Mouse (Mus musculus): ENCODE measurements around the gene Defb6. TPM values are rescaled to one million over a fixed set of nuclear protein-coding genes. Genes with fewer than 3 reads are reported as not detected.

Defb6 gene
- polyA plus RNA-seq (2016; fragmentation: Nextera tagmentation; extraction: Ambion mirVana) = not detected in 2 replicates

DNA sequence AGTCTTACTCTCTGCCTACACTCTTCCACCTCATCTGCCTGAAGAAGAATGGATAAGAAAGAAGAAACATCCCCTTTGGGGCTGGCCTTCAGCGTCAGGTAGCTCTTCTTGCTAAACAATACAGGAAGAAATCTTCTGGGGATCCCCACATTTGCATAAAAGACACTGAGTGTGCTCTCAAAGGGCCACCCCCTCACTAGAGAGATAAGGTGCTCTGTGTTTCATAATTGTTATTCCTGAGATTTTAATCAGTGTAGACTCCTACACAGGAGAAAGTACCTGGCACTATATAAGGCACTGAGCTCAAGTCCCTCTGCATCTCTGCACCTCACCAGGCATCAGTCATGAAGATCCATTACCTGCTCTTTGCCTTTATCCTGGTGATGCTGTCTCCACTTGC, at the start of gene Defb6:
Gene Defb6, plus strand, starts transcription at position 318 of the 400 bp plus-strand sequence.
- Histone ChIP-seq H3K27ac (replicated peaks) (no peak within 1 kb of the TSS), H3K4me1 (no peaks in the 10 kb centered on the region), H3K27me3 (replicated peaks; ENCODE audit: low read depth, poor library complexity, severe bottlenecking) (no peaks in the 10 kb centered on the region), H3K9me3 (no peaks in the 10 kb centered on the region), H3K36me3 (replicated peaks) (no peaks in the 10 kb centered on the region), H3K4me3 (no peak within 1 kb of the TSS)
- DNase-seq (ENCODE audit: low spot score) = no peak
- 55% methylated on average over 1 of the region's 1 CpGs for WGBS

DNA sequence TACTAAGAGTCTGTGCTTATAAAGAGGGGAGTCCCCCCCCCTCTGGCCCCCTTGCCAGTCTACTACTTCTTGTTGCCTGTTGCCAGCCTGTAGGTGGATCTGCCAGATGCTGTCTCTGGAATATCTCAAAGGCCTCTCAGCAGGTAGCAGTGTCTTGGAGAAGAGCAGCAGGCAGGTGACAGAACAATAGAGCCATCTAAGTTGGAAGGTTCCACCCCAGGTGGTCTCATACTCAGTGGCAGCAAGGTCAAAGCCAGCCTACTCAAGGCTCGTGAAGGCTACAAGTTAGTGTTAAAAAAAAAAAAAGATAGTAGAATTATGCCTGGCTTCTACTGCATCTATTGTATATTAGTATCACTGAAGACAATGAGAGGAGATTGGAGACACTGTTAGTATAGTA, 12.8 kb downstream of the Defb6 start:
- no peaks in the 10 kb centered on the region for H3K9me3 ChIP-seq
- no peaks in the 10 kb centered on the region for H3K27me3 ChIP-seq (replicated peaks; ENCODE audit: low read depth, poor library complexity, severe bottlenecking)
- DNase-seq (ENCODE audit: low spot score) = no peak
- no peak overlapping the region for H3K27ac ChIP-seq (replicated peaks)
- no peak overlapping the region for H3K4me3 ChIP-seq
- no peaks in the 10 kb centered on the region for H3K36me3 ChIP-seq (replicated peaks)
- WGBS = 67% methylated on average over 1 of the region's 1 CpGs
- H3K4me1 ChIP-seq = no peaks in the 10 kb centered on the region

DNA sequence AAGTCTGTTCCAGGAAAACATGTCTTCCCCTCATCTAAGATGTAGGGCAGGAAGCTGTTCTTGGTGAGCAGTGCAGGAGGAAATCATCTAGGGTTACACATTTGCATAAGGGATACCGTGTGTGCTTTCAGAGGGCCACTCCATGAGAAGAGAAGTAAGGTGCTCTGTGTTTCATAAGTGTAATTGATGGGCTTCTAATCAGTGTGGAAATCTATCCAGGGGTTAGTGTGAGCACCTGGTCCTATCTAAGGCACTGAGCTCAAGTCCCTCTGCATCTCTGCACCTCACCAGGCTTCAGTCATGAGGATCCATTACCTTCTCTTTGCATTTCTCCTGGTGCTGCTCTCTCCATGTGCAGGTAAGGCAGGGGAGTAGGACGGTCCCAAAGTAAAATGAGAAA, 14.3 kb downstream of the Defb6 start, which contains the start of gene Defb46:
Gene Defb46, plus strand, starts transcription at position 301 of the 400 bp plus-strand sequence.
- H3K27ac ChIP-seq (replicated peaks) = no peak within 1 kb of the TSS
- no peaks in the 10 kb centered on the region for H3K36me3 ChIP-seq (replicated peaks)
- H3K4me3 ChIP-seq = no peak within 1 kb of the TSS
- 78% methylated on average over 2 of the region's 2 CpGs for WGBS
- H3K9me3 ChIP-seq = peaks cover 5% of the 10 kb centered on the region; the same call in 1 of the 2 replicates
- no peaks in the 10 kb centered on the region for H3K27me3 ChIP-seq (replicated peaks; ENCODE audit: low read depth, poor library complexity, severe bottlenecking)
- no peak for DNase-seq (ENCODE audit: low spot score)
- no peaks in the 10 kb centered on the region for H3K4me1 ChIP-seq

DNA sequence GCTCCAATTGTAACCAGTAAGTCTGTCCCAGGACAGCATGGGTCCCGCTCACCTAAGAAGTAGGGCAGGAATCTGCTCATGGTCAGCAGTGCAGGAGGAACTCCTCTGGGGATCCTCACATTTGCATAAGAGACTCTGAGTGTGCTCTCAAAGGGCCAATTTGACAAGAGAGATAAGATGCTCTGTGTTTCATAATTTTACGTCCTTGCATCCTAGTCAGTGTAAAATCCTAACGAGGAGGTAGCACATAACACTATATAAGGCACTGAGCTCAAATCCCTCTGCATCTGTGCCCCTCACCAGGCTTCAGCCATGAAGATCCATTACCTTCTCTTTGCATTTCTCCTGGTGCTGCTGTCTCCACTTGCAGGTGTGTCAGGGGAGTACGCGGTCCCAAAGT, 22.0 kb downstream of the Defb6 start, which contains the start of gene Defb5:
Gene Defb5, plus strand, starts transcription at position 301 of the 400 bp plus-strand sequence.
- Histone ChIP-seq H3K4me1 (no peaks in the 10 kb centered on the region), H3K4me3 (no peak within 1 kb of the TSS), H3K9me3 (peaks cover 17% of the 10 kb centered on the region; the same call in 1 of the 2 replicates), H3K27me3 (replicated peaks; ENCODE audit: low read depth, poor library complexity, severe bottlenecking) (no peaks in the 10 kb centered on the region), H3K27ac (replicated peaks) (no peak within 1 kb of the TSS), H3K36me3 (replicated peaks) (no peaks in the 10 kb centered on the region)
- WGBS = 91% methylated on average over 5 of the region's 5 CpGs
- DNase-seq (ENCODE audit: low spot score) = no peak

DNA sequence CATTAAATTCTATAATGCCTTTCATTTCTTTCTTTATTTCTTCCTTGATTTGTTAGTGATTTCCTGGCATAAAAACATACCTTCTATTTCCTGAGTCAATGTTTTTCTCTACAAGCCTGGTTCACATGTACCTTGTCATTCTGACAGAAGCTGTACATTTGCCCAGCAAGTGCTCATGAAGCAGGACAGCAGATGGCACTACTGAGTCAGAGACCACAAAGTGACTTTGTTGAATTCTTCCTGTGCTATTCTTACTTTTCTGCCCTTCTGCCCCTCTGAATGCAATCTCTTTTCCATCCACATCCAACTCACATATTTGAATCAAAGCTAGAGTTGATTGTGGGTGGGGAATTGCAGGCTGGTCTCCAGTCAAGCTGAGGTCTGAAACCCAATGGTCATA, 32.9 kb downstream of the Defb6 start:
- Histone ChIP-seq H3K27ac (replicated peaks) (no peak overlapping the region), H3K27me3 (replicated peaks; ENCODE audit: low read depth, poor library complexity, severe bottlenecking) (no peaks in the 10 kb centered on the region), H3K4me3 (no peak overlapping the region), H3K36me3 (replicated peaks) (no peaks in the 10 kb centered on the region), H3K4me1 (no peaks in the 10 kb centered on the region), H3K9me3 (peaks cover 10% of the 10 kb centered on the region; the same call in 1 of the 2 replicates)
- no peak for DNase-seq (ENCODE audit: low spot score)

DNA sequence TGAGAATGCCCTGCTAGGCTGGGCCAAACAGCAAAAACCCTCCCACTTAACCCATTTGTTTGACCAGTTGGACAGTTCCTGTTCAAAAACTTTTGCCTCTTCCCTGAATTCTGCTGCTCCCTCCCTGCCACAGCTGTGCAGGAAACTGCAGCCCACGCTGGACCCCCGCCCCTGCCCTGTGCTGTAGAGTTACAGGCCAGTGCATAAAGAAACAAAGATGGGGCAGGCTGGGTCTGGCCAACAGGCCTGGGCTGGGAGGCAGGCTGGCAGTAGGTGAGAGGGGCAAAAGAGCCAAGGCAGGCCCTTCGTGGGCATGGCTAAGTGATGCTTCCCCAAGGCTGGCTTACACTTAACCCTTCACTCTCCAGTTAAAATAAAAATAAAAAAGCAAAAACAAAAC, 34.4 kb downstream of the Defb6 start:
- WGBS = 46% methylated on average over 3 of the region's 3 CpGs
- no peak overlapping the region for H3K27ac ChIP-seq (replicated peaks)
- H3K4me3 ChIP-seq = no peak overlapping the region
- H3K27me3 ChIP-seq (replicated peaks; ENCODE audit: low read depth, poor library complexity, severe bottlenecking) = no peaks in the 10 kb centered on the region
- H3K4me1 ChIP-seq = no peaks in the 10 kb centered on the region
- H3K36me3 ChIP-seq (replicated peaks) = no peaks in the 10 kb centered on the region
- peaks cover 11% of the 10 kb centered on the region; the same call in 1 of the 2 replicates for H3K9me3 ChIP-seq
- no peak for DNase-seq (ENCODE audit: low spot score)

Other genes with a start within 250 kb of the Defb6 start
- not detected in 2 replicates for gene Defb40, start 247.2 kb upstream of the Defb6 start, polyA plus RNA-seq (2016; fragmentation: Nextera tagmentation; extraction: Ambion mirVana)
- gene Defb37, start 234.4 kb upstream of the Defb6 start, polyA plus RNA-seq (2016; fragmentation: Nextera tagmentation; extraction: Ambion mirVana) = not detected in 2 replicates
- gene Defb38, start 198.9 kb upstream of the Defb6 start, polyA plus RNA-seq (2016; fragmentation: Nextera tagmentation; extraction: Ambion mirVana) = not detected in 2 replicates
- not detected in 2 replicates for gene Defb39, start 160.7 kb upstream of the Defb6 start, polyA plus RNA-seq (2016; fragmentation: Nextera tagmentation; extraction: Ambion mirVana)
- gene Defb12, start 110.6 kb upstream of the Defb6 start, polyA plus RNA-seq (2016; fragmentation: Nextera tagmentation; extraction: Ambion mirVana) = not detected in 2 replicates
- not detected in 2 replicates for gene Defb34, start 101.7 kb upstream of the Defb6 start, polyA plus RNA-seq (2016; fragmentation: Nextera tagmentation; extraction: Ambion mirVana)
- not detected in 2 replicates for gene Gm45826, start 84.7 kb upstream of the Defb6 start, polyA plus RNA-seq (2016; fragmentation: Nextera tagmentation; extraction: Ambion mirVana)
- gene Defb14, start 31.1 kb upstream of the Defb6 start, polyA plus RNA-seq (2016; fragmentation: Nextera tagmentation; extraction: Ambion mirVana) = not detected in 2 replicates
- gene Defb4, start 26.8 kb upstream of the Defb6 start, polyA plus RNA-seq (2016; fragmentation: Nextera tagmentation; extraction: Ambion mirVana) = not detected in 2 replicates
- gene Defb46, start 14.4 kb downstream of the Defb6 start, polyA plus RNA-seq (2016; fragmentation: Nextera tagmentation; extraction: Ambion mirVana) = not detected in 2 replicates
- gene Defb5, start 22.1 kb downstream of the Defb6 start, polyA plus RNA-seq (2016; fragmentation: Nextera tagmentation; extraction: Ambion mirVana) = not detected in 2 replicates
- gene Defb3, start 67.9 kb downstream of the Defb6 start, polyA plus RNA-seq (2016; fragmentation: Nextera tagmentation; extraction: Ambion mirVana) = not detected in 2 replicates
- not detected in 2 replicates for gene Defb8, start 222.1 kb downstream of the Defb6 start, polyA plus RNA-seq (2016; fragmentation: Nextera tagmentation; extraction: Ambion mirVana)